Mouse (Mus musculus) kidney, adult 2 months (tissue): ENCODE measurements at regions not wholly inside any gene's neighbourhood (a gene's known extent, or its start where the extent isn't known, plus 50 kb on each side); places are given as distances from the start of the nearest gene placed in this dataset.

Experiments used
- DNase-seq: peaks from one replicate; pipeline ENCODE4 v3.0.0; 2021
- H3K27ac ChIP-seq: fragments of 200-500 bp; 2 replicates; pipeline ENCODE4 v1.5.1; 2012; ENCODE audit warnings: low read depth, low read length, control low read depth, inconsistent platforms; ENCODE audit not compliant: insufficient read depth
- H3K27me3 ChIP-seq: fragments of 200-500 bp; replicated peaks from 2 replicates; pipeline ENCODE4 v1.6.1; 2012; ENCODE audit warnings: mild to moderate bottlenecking, moderate library complexity, low read length, inconsistent platforms; ENCODE audit not compliant: control insufficient read depth, insufficient read depth
- H3K36me3 ChIP-seq: fragments of 200-500 bp; 2 replicates; pipeline ENCODE4 v1.6.1; 2012; ENCODE audit warnings: mild to moderate bottlenecking, moderate library complexity, low read length, inconsistent platforms; ENCODE audit not compliant: control insufficient read depth, insufficient read depth
- H3K4me1 ChIP-seq: fragments of 200-500 bp; 2 replicates; pipeline ENCODE4 v1.6.1; 2011; ENCODE audit warnings: low read length; ENCODE audit not compliant: control insufficient read depth, insufficient read depth
- H3K4me3 ChIP-seq: fragments of 200-500 bp; 2 replicates; pipeline ENCODE4 v1.5.1; 2011; ENCODE audit warnings: mild to moderate bottlenecking, low read depth, low read length, control low read depth; ENCODE audit not compliant: insufficient read depth
- CTCF ChIP-seq: fragments of 200-500 bp; conservative IDR thresholded peaks from 2 replicates; pipeline ENCODE4 v1.5.1; 2011; ENCODE audit warnings: low read depth, mild to moderate bottlenecking, control low read depth, low read length, moderate library complexity, mixed read lengths; ENCODE audit not compliant: insufficient read depth, insufficient read length
- POLR2A ChIP-seq: fragments of 200-500 bp; IDR thresholded peaks from one replicate; pipeline ENCODE4 v1.6.1; 2011; ENCODE audit warnings: low read depth, low read length, control low read depth
- WGBS: fragments of 180-500 bp; shearing (Covaris S2); methylation state at CpG from one replicate; pipeline ENCODE4 v1.1.7; 2018; 5-methylcytosine and 5-hydroxymethylcytosine counted together

DNA sequence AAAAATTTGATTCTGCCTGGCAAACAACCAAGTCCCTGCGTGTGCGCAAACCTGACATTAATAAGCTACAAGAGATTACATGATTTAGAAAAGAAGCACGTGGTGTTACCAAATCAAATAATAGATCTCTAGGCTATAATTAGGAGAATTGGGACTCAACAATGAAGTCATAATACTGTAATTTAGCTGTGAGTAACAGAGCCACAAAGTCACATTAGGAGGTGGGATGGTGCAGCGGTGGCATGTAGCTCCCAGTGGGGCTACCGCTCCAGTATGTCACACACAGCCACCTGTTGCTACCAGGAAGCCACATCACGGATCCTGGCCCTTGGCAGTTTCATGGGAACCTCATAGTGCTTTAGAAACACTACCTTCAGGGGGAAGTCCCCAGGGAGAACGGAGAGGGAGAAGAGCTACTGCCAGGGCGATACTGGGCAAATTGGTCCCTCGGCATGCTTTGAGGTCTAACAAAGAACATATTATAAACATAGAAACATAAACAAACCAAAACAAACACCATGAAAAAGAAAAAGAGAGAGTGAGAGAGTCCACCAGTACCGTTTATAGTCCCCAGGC, 551.2 kb downstream of the Insc start:
- 75% methylated on average over 10 of the region's 10 CpGs for WGBS
- Histone ChIP-seq H3K4me3 (no peak overlapping the region), H3K27me3 (no peaks in the 10 kb centered on the region), H3K4me1 (no peaks in the 10 kb centered on the region), H3K27ac (no peak overlapping the region), H3K36me3 (no peaks in the 10 kb centered on the region)
- DNase-seq = no peak
- TF ChIP-seq POLR2A = no peak
- TF ChIP-seq CTCF = no peak

DNA sequence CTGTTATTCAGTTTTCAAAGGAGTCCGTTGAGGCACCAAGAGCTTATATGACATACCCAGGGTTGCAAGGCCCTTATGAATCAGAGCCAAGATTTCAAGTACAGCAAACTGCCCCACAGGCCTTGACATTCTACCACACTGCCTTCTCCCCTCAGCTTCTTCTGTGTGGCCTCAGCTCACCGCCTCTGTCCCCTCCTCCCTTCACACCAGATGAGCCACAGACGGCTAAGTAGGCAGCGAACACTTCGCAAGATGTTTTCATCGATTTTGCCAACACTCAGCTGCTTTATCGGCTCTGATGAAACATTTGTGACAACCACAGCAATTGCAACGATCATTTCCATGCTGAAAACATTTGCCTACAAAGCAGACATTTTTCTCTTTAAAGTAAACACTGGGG, 556.7 kb downstream of the Insc start:
- 88% methylated on average over 8 of the region's 8 CpGs for WGBS
- no peak overlapping the region for H3K4me3 ChIP-seq
- no peaks in the 10 kb centered on the region for H3K27me3 ChIP-seq
- no peaks in the 10 kb centered on the region for H3K36me3 ChIP-seq
- no peak overlapping the region for H3K27ac ChIP-seq
- no peaks in the 10 kb centered on the region for H3K4me1 ChIP-seq
- TF ChIP-seq POLR2A = no peak
- TF ChIP-seq CTCF = no peak
- no peak for DNase-seq

DNA sequence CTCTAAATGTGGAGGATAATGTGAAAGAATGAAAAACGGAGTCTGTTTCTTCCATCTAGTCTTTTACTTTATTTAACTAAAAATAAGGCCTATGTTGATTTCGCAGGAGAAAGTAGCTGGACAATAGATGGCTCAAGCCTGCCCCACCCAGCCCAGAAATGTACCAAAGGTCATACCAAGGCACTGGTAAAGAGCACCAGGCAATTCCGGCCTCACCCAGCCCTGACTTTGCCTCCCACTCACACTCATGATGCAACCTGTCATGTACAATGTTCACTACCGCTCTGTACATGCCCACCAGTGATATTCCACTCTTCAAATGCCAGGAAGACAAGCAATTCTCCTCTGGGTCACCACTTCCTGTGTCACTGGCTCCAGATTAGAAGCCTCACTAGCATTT, 564.9 kb downstream of the Insc start:
- Histone ChIP-seq H3K36me3 (no peaks in the 10 kb centered on the region), H3K27me3 (no peaks in the 10 kb centered on the region), H3K4me3 (no peak overlapping the region), H3K27ac (no peak overlapping the region), H3K4me1 (0 out of 2 replicates have a peak, but pooled peaks cover 2% of the 10 kb centered on the region)
- no peak for DNase-seq
- TF ChIP-seq CTCF (no peak), POLR2A (no peak)
- WGBS = 71% methylated on average over 4 of the region's 4 CpGs

DNA sequence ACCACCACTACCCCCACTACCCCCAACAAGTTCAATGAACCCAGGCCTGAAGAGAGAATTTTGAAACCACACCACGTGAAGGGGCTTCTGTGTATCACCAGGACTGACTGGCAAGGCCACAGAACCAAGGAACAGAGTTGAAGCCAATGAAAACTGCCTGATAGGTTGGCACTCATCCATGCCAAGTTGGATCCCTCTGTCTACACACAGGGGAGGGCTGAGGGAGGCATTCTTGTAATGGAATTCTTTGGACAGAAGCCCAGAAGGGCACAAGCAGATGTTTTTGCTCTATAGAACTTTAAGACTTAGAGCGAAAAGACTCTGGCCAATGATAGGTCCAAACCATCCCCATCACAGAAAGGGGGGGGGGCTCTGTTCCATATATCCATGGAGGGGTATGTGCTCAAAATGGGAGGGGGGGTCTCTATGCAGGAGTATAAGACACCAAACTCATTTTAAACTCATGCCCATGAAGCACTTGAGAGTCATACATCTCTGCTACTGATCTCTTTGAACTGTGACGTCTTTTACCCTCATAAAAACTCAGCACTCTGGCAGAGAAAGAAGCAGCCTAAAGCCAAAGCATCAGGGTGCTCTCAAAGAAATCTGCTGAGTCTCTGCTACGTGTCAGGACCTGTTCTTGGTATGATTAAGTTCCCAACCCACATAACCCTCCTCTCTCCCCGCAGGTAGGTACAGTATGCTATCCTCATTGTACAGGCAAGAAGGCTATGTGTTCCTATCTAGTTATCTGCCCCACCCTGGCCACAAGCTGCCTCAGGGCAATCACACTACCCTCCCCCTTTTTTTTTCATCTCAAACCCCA, 567.1 kb downstream of the Insc start:
- no peaks in the 10 kb centered on the region for H3K27me3 ChIP-seq
- no peak for TF ChIP-seq POLR2A
- TF ChIP-seq CTCF = no peak
- WGBS = 49% methylated on average over 5 of the region's 5 CpGs
- H3K4me3 ChIP-seq = no peak overlapping the region
- H3K36me3 ChIP-seq = no peaks in the 10 kb centered on the region
- no peak overlapping the region for H3K27ac ChIP-seq
- DNase-seq = peak; percentile 38
- 0 out of 2 replicates have a peak, but pooled peaks cover 2% of the 10 kb centered on the region for H3K4me1 ChIP-seq

DNA sequence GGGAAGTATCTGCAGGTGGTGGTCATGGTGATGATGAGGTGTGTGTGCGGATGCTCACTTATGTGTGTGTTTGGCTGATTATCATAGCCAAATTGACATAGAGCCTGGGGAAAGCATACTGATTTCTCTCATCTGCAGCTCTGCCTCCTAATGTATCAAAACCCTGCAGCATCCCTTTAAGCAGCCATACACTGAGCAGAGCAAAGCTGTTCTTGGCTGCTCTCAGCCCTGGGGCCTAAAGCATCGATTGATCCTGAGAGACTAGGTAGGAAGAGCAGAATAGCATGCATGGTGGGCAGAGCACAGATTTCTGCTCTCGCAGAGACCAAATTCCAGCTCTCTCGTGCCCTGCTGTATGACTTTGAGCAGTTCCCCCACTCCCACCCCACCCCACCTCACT, 576.0 kb downstream of the Insc start:
- WGBS = 86% methylated on average over 4 of the region's 4 CpGs
- no peak for DNase-seq
- H3K4me3 ChIP-seq = no peak overlapping the region
- H3K4me1 ChIP-seq = no peaks in the 10 kb centered on the region
- no peaks in the 10 kb centered on the region for H3K36me3 ChIP-seq
- no peak overlapping the region for H3K27ac ChIP-seq
- TF ChIP-seq POLR2A (no peak), CTCF (no peak)
- no peaks in the 10 kb centered on the region for H3K27me3 ChIP-seq

DNA sequence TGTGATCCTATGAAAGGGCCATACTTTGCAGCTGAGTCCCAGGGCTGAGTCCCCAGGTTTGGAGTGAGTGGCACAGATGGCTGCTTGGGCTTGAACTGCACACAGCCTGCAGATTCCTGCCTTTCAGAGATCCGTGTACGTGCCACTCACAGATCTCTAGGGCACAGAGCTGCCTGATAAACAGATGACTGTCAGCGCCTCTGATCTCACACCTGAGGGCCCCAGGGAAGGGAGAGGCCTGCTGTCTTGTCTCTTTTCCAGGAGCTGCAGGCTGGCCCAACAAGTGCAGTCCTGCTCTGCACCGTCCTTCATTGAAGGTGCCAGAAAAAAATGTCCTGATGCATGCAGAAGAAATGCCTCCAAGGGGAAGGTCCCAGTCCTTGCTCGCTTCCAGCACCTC, 579.5 kb downstream of the Insc start:
- TF ChIP-seq CTCF = no peak
- no peak for TF ChIP-seq POLR2A
- H3K4me3 ChIP-seq = no peak overlapping the region
- WGBS = 84% methylated on average over 5 of the region's 5 CpGs
- no peak overlapping the region for H3K27ac ChIP-seq
- no peaks in the 10 kb centered on the region for H3K27me3 ChIP-seq
- H3K36me3 ChIP-seq = no peaks in the 10 kb centered on the region
- DNase-seq = no peak
- no peaks in the 10 kb centered on the region for H3K4me1 ChIP-seq

DNA sequence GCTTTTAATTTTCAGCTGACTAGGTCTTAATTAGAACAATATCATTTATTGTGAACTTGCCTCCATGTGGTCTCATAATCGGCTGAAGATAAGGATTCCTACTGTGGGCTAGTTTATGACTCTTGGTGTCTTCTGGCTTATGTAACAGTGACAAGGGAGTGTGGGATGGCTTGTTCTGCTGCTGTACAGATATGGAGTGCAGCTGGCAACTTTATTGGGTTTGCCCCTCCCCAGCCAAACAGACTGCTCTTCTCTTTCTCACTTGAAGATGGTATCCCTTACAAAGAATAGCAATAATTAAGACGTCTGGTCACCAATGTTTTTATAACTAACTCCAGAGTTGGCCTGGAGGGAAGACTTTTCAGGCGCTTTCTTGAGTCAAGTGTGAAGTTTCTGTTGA, 584.8 kb downstream of the Insc start:
- H3K27ac ChIP-seq = no peak overlapping the region
- TF ChIP-seq CTCF (no peak), POLR2A (no peak)
- 44% methylated on average over 3 of the region's 3 CpGs for WGBS
- H3K36me3 ChIP-seq = no peaks in the 10 kb centered on the region
- no peak for DNase-seq
- no peak overlapping the region for H3K4me3 ChIP-seq
- no peaks in the 10 kb centered on the region for H3K4me1 ChIP-seq
- H3K27me3 ChIP-seq = no peaks in the 10 kb centered on the region
